Mouse (Mus musculus) ES-E14 (cell line): ENCODE results near the gene Umps. TPM values are rescaled to one million over a fixed set of nuclear protein-coding genes. Genes with fewer than 3 reads are reported as not detected.
A peak's percentile ranks its signal among the peaks of the same experiment; 100 is the strongest.

Experiments
- DNase-seq: peaks from one replicate; pipeline ENCODE4 v3.0.0-alpha.2; 2013; ENCODE audit warnings: low read depth, low spot score
- H3K27ac ChIP-seq: 2 replicates; pipeline ENCODE4 v1.5.1; 2012; ENCODE audit warnings: low read depth, mild to moderate bottlenecking, low read length, moderate library complexity, mixed read lengths; ENCODE audit not compliant: poor library complexity, insufficient read depth, severe bottlenecking
- H3K36me3 ChIP-seq: 2 replicates; pipeline ENCODE4 v1.6.1; 2012; ENCODE audit warnings: mild to moderate bottlenecking, low read length, moderate library complexity, mixed read lengths; ENCODE audit not compliant: control insufficient read depth, poor library complexity, insufficient read depth, severe bottlenecking
- H3K4me1 ChIP-seq, 2 experiments: fragments of 150-350 bp in 1 of 2; sonication (generic) in 1 of 2; 2 replicates each; pipeline ENCODE4 v1.6.1; 2012; ENCODE audit warnings: low read length in 2 of 2, mild to moderate bottlenecking in 1 of 2, mixed read lengths in 1 of 2; ENCODE audit not compliant: control insufficient read depth in 2 of 2, insufficient read depth in 2 of 2, poor library complexity in 1 of 2
- H3K4me3 ChIP-seq, 2 experiments: fragments of 150-350 bp in 1 of 2; sonication (generic) in 1 of 2; 2 replicates each; pipeline ENCODE4 v1.5.1; 2012; ENCODE audit warnings: low read length in 2 of 2, low read depth in 1 of 2, mild to moderate bottlenecking in 1 of 2, mixed read lengths in 1 of 2; ENCODE audit not compliant: insufficient read depth in 1 of 2, poor library complexity in 1 of 2, severe bottlenecking in 1 of 2
- H3K9ac ChIP-seq: 2 replicates; pipeline ENCODE4 v1.6.1; 2012; ENCODE audit warnings: low read depth, mild to moderate bottlenecking, low read length, mixed read lengths; ENCODE audit not compliant: poor library complexity, insufficient read depth, severe bottlenecking
- H3K9me3 ChIP-seq: fragments of 150-350 bp; sonication (generic); 2 replicates; pipeline ENCODE4 v1.6.1; 2012; ENCODE audit warnings: low read depth, mild to moderate bottlenecking, low read length; ENCODE audit not compliant: control insufficient read depth, insufficient read depth
- CHD2 ChIP-seq: IDR thresholded peaks from 2 replicates; pipeline ENCODE4 v1.6.1; 2014; ENCODE audit warnings: mild to moderate bottlenecking, low read depth, low read length, inconsistent platforms
- HCFC1 ChIP-seq: IDR thresholded peaks from 2 replicates; pipeline ENCODE4 v1.6.1; 2012; ENCODE audit warnings: low read length, inconsistent platforms, borderline replicate concordance; ENCODE audit not compliant: insufficient read depth
- MAFK ChIP-seq: IDR thresholded peaks from 2 replicates; pipeline ENCODE4 v1.6.1; 2014; ENCODE audit warnings: mild to moderate bottlenecking, low read depth, low read length, inconsistent platforms; ENCODE audit not compliant: insufficient read depth
- ZC3H11A ChIP-seq: IDR thresholded peaks from 2 replicates; pipeline ENCODE4 v1.6.1; 2012; ENCODE audit warnings: low read depth, mild to moderate bottlenecking, inconsistent platforms, low read length, borderline replicate concordance
- ZNF384 ChIP-seq: IDR thresholded peaks from 2 replicates; pipeline ENCODE4 v1.6.1; 2012; ENCODE audit warnings: low read depth, low read length, inconsistent platforms
- in situ Hi-C, 2 experiments: fragments of 600-800 bp; cut with MboI; formaldehyde crosslinking; loops; one replicate each; pipeline ENCODE4 v1.15.1; 2025; ENCODE audit warnings: low sequenced_read_pairs in 2 of 2, inconsistent platforms in 1 of 2; ENCODE audit not compliant: unreplicated experiment in 2 of 2
- total RNA-seq: library from RNA; depleted of rRNA; stranded (reverse); fragments of 300-350 nt; gene quantifications from 2 replicates; pipeline ENCODE4 v1.2.3, GENCODE M21; 2012

Gene Umps
- total RNA-seq, 1 experiment, result 81.2 TPM

DNA sequence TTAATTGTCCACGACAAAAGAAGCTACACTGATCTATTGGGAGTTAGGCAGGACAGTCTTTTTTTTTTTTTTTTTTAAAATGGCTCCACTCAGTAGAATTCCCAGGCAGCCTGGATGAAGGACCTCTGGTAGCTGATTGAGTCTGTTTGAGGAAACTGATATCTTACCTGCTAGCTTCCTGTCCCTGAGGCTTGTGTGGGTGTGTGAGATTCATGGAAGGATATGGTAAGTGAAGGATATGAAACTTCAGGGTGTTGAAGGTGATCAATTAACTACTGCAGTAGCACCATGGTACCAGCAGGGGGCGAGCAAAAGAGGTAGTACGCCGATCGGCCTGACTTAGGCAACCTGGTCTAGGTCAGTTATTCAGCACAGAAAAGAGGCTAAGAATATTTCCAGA, 29.2 kb upstream of the Umps start:
- Histone ChIP-seq H3K4me1 (peaks cover under 1 to 6% of the 10 kb centered on the region in 2 experiments; a peak in 2 of 4 replicates), H3K27ac (no peak overlapping the region), H3K9ac (no peak overlapping the region), H3K4me3 (no peak overlapping the region), H3K36me3 (no peaks in the 10 kb centered on the region), H3K9me3 (no peaks in the 10 kb centered on the region)
- TF ChIP-seq HCFC1, result no peak
- TF ChIP-seq ZC3H11A, result peak; percentile 54; the same call in 1 of the 2 replicates
- TF ChIP-seq ZNF384, result peak; percentile 60; the same call in 1 of the 2 replicates
- peak; percentile 73 for DNase-seq
- in situ Hi-C loops, result loop anchor here (10.0 kb wide), 2 partner anchors 109 to 119 kb away; no protein-coding TSS in a partner anchor

DNA sequence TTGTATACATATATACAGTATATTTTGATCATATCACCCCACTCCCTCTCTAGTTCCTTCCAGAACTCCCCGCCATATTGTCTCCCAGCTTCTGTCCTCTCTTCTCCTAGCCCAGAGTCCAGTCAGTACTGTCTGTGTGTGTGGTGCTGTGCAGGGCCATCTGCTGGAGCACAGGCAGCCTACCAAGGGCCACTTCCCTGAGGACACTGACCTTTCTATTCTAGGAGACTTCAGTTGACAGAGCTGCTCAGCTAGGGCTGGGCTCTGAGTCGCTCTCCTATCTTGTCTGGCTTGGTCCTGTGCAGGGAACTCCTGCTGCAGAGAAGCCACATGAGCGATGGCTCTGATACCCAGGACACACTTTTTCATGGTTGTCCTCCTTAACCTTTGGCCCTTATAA, 28.7 kb upstream of the Umps start:
- in situ Hi-C loops, result loop anchor here (10.0 kb wide), 2 partner anchors 109 to 119 kb away; no protein-coding TSS in a partner anchor
- Histone ChIP-seq H3K4me1 (peaks cover 3 to 8% of the 10 kb centered on the region in 2 experiments; a peak in 2 of 4 replicates), H3K36me3 (no peaks in the 10 kb centered on the region), H3K27ac (no peak overlapping the region), H3K9me3 (no peaks in the 10 kb centered on the region), H3K9ac (no peak overlapping the region), H3K4me3 (no peak overlapping the region)
- DNase-seq, result no peak
- TF ChIP-seq ZC3H11A (no peak), MAFK (no peak), HCFC1 (no peak), ZNF384 (no peak), CHD2 (no peak)

DNA sequence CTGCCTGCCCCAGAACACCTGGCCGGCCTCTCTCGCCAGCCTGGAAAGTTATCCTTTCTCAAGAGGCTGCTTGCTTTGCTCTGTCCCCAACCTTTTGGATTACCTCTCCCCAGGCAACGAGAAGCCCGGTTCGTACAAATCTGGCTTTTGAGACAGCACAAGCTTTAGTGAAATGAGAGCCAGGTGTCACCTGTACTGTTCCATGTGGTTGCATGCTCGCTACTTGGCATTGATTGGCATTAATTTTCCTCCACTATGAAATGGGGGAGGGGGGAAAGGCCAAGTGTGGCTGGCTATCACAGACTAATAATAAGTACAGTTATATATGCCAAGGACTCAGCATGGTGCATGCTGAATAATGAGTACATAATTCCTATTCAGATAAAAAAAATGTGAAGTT, 27.5 kb upstream of the Umps start:
- no peaks in the 10 kb centered on the region for H3K36me3 ChIP-seq
- no peak for TF ChIP-seq ZNF384
- TF ChIP-seq CHD2, result no peak
- no peak for TF ChIP-seq MAFK
- no peak for TF ChIP-seq ZC3H11A
- no peak for TF ChIP-seq HCFC1
- no peak for DNase-seq
- no peak overlapping the region for H3K4me3 ChIP-seq
- in situ Hi-C loops, result loop anchor here (10.0 kb wide), 2 partner anchors 110 to 120 kb away; no protein-coding TSS in a partner anchor
- peaks cover 3 to 8% of the 10 kb centered on the region in 2 experiments; a peak in 2 of 4 replicates for H3K4me1 ChIP-seq
- no peaks in the 10 kb centered on the region for H3K9me3 ChIP-seq
- H3K9ac ChIP-seq, result no peak overlapping the region
- no peak overlapping the region; the same call in 1 of the 2 replicates for H3K27ac ChIP-seq

DNA sequence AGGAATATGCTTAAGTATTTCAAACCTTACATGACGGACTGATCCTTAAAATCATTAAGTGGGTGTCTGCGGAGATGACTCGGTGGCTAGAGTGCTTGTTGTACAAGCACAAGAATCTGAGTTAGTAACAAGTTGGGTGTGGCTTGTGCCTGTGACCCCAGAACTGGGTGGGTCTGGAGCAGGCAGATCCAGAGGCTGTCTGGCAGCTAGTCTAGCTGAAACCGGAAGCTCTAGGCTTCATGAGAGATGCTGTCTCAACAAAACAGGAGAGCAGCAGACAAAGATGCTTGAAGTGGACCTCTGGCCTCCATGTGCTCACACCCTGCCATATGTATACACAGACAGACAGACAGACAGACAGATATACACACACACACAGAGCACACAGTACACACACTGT, 23.9 kb upstream of the Umps start:
- TF ChIP-seq ZNF384 (no peak), CHD2 (no peak), MAFK (no peak), ZC3H11A (no peak)
- Histone ChIP-seq H3K4me3 (no peak overlapping the region), H3K27ac (no peak overlapping the region), H3K9ac (no peak overlapping the region), H3K4me1 (peaks cover 3 to 8% of the 10 kb centered on the region in 2 experiments; a peak in 2 of 4 replicates), H3K9me3 (no peaks in the 10 kb centered on the region), H3K36me3 (no peaks in the 10 kb centered on the region)
- no peak for DNase-seq
- in situ Hi-C loops, result loop anchor here (10.0 kb wide), 2 partner anchors 114 to 124 kb away; no protein-coding TSS in a partner anchor
